Mouse (Mus musculus) kidney, postnatal 25 days (tissue): Measurements from ENCODE around the gene Thap11.

Experiments used
- DNase-seq, 2 experiments: peaks; one replicate each; pipeline ENCODE4 v3.0.0; 2021; ENCODE audit warnings: mixed read lengths in 2 of 2

The Thap11 gene

GRCm38 (mm10) chr8:105852146-105852729 lies 2.7 kb upstream of the Thap11 start:
- no peak for DNase-seq

- DNase-seq, result no peak
Observed at GRCm38 (mm10) chr8:105853178-105853577, 1.8 kb upstream of the Thap11 start, which contains the start of gene Cenpt. Cenpt (minus strand) TSS chr8:105853278.

GRCm38 (mm10) chr8:105854303-105854702 lies 629 bp upstream of the Thap11 start:
- no peak for DNase-seq

GRCm38 (mm10) chr8:105855248-105856167 lies 576 bp downstream of the Thap11 start:
- peak; percentile 50 to 71 for DNase-seq

- no peak for DNase-seq
Observed at GRCm38 (mm10) chr8:105856168-105856835, 1.4 kb downstream of the Thap11 start.

GRCm38 (mm10) chr8:105858495-105858894 lies 3.6 kb downstream of the Thap11 start:
- no peak for DNase-seq

GRCm38 (mm10) chr8:105859314-105859713 lies 4.4 kb downstream of the Thap11 start:
- DNase-seq, result no peak

GRCm38 (mm10) chr8:105860143-105860981 lies 5.4 kb downstream of the Thap11 start, which contains the start of gene Nutf2:
Nutf2 (plus strand) TSS chr8:105860580.
- peak; percentile 95 to 99 for DNase-seq

GRCm38 (mm10) chr8:105861951-105862350 lies 7.0 kb downstream of the Thap11 start:
- peak in 1 of 2 experiments; percentile 20 for DNase-seq

GRCm38 (mm10) chr8:105866364-105867029 lies 11.6 kb downstream of the Thap11 start:
- no peak for DNase-seq

GRCm38 (mm10) chr8:105874301-105874700 lies 19.4 kb downstream of the Thap11 start:
- no peak for DNase-seq

GRCm38 (mm10) chr8:105880754-105881520 lies 26.0 kb downstream of the Thap11 start, which contains the start of gene Edc4:
Edc4 (plus strand) TSS chr8:105880881.
- peak; percentile 85 to 89 for DNase-seq

- DNase-seq, result no peak
Observed at GRCm38 (mm10) chr8:105889756-105890465, 35.0 kb downstream of the Thap11 start.

- no peak for DNase-seq
Observed at GRCm38 (mm10) chr8:105890870-105891269, 35.9 kb downstream of the Thap11 start.

GRCm38 (mm10) chr8:105892432-105892831 lies 37.5 kb downstream of the Thap11 start:
- peak in 1 of 2 experiments; percentile 52 for DNase-seq

GRCm38 (mm10) chr8:105893339-105893738 lies 38.4 kb downstream of the Thap11 start, which contains the start of gene Nrn1l:
Nrn1l (plus strand) TSS chr8:105893567.
- DNase-seq, result peak; percentile 79 to 90

GRCm38 (mm10) chr8:105897801-105898480 lies 43.0 kb downstream of the Thap11 start:
- DNase-seq, result no peak

GRCm38 (mm10) chr8:105900180-105900940 lies 45.4 kb downstream of the Thap11 start, which contains the start of gene Pskh1:
Pskh1 (plus strand) TSS chr8:105900441.
- DNase-seq, result peak; percentile 93 to 96
